Mouse (Mus musculus) heart, postnatal 14 days (tissue): ENCODE measurements around the gene Ube2d3. TPM values are rescaled to one million over a fixed set of nuclear protein-coding genes. Genes with fewer than 3 reads are reported as not detected.
"Not testable (repeated sequence)": the region's sequence is repeated elsewhere in the genome, so short reads cannot be mapped to it uniquely, and the experiment has no call there.

Source experiments
- DNase-seq, 2 experiments: peaks; one replicate each; pipeline ENCODE4 v3.0.0; 2021 to 2022
- intact Hi-C: fragments of 180-260 bp; cut with DNase I; formaldehyde crosslinking; loops from one replicate; pipeline ENCODE4 v1.15.1; 2025
- total RNA-seq, 2 experiments: library from RNA; stranded (reverse); gene quantifications; 2 replicates each; pipeline ENCODE4 v1.2.3; 2021

The Ube2d3 gene
- total RNA-seq, 2 experiments from 2014 or later = 292 to 344 TPM

- intact Hi-C loops = no loop called here
- DNase-seq = peak; percentile 80 to 82
Observed at GRCm38 (mm10) chr3:135485128-135485899, 47.4 kb downstream of the Ube2d3 start, which contains the start of gene Manba. TSS of gene Manba (plus strand) at chr3:135485611.

- intact Hi-C loops = no loop called here
- no peak for DNase-seq
Observed at GRCm38 (mm10) chr3:135485900-135486241, 47.9 kb downstream of the Ube2d3 start.

- DNase-seq = no peak
- intact Hi-C loops = no loop called here
Observed at GRCm38 (mm10) chr3:135486351-135486750, 48.4 kb downstream of the Ube2d3 start.

- intact Hi-C loops = no loop called here
- no peak for DNase-seq
Observed at GRCm38 (mm10) chr3:135487803-135488202, 49.9 kb downstream of the Ube2d3 start.

GRCm38 (mm10) chr3:135489865-135490520 lies 52.0 kb downstream of the Ube2d3 start:
- intact Hi-C loops = no loop called here
- no peak for DNase-seq

GRCm38 (mm10) chr3:135491102-135491501 lies 53.2 kb downstream of the Ube2d3 start:
- intact Hi-C loops = no loop called here
- no peak for DNase-seq

- DNase-seq, intact Hi-C loops: not testable (repeated sequence)
Observed at GRCm38 (mm10) chr3:135493320-135493719, 55.4 kb downstream of the Ube2d3 start.

GRCm38 (mm10) chr3:135497956-135498355 lies 60.0 kb downstream of the Ube2d3 start:
- intact Hi-C loops, DNase-seq: not testable (repeated sequence)

GRCm38 (mm10) chr3:135498891-135499290 lies 60.9 kb downstream of the Ube2d3 start:
- intact Hi-C loops = no loop called here
- no peak for DNase-seq

GRCm38 (mm10) chr3:135503160-135503559 lies 65.2 kb downstream of the Ube2d3 start:
- intact Hi-C loops = loop anchor here (2.0 to 10.0 kb wide), 2 partner anchors 58 to 100 kb away; no protein-coding TSS in a partner anchor
- DNase-seq = peak in 1 of 2 experiments; percentile 23

GRCm38 (mm10) chr3:135505369-135505909 lies 67.5 kb downstream of the Ube2d3 start:
- intact Hi-C loops = loop anchor here (10.0 kb wide), 1 partner anchor 61 kb away; no protein-coding TSS in a partner anchor
- DNase-seq = peak; percentile 65 to 72

- intact Hi-C loops = loop anchor here (10.0 kb wide), 1 partner anchor 61 kb away; no protein-coding TSS in a partner anchor
- DNase-seq = no peak
Observed at GRCm38 (mm10) chr3:135505916-135506482, 68.0 kb downstream of the Ube2d3 start.

- DNase-seq = no peak
- intact Hi-C loops = loop anchor here (10.0 kb wide), 1 partner anchor 63 kb away; no protein-coding TSS in a partner anchor
Observed at GRCm38 (mm10) chr3:135507506-135507905, 69.6 kb downstream of the Ube2d3 start.

GRCm38 (mm10) chr3:135508191-135508590 lies 70.2 kb downstream of the Ube2d3 start:
- intact Hi-C loops = loop anchor here (10.0 kb wide), 1 partner anchor 63 kb away; no protein-coding TSS in a partner anchor
- no peak for DNase-seq

GRCm38 (mm10) chr3:135510372-135510771 lies 72.4 kb downstream of the Ube2d3 start:
- intact Hi-C loops = no loop called here
- no peak for DNase-seq

GRCm38 (mm10) chr3:135511683-135512082 lies 73.7 kb downstream of the Ube2d3 start:
- intact Hi-C loops = no loop called here
- no peak for DNase-seq

GRCm38 (mm10) chr3:135513270-135513669 lies 75.3 kb downstream of the Ube2d3 start:
- no peak for DNase-seq
- intact Hi-C loops = no loop called here

- intact Hi-C loops = no loop called here
Observed at GRCm38 (mm10) chr3:135513800-135514425, 76.0 kb downstream of the Ube2d3 start.

GRCm38 (mm10) chr3:135515246-135515645 lies 77.3 kb downstream of the Ube2d3 start:
- DNase-seq = no peak
- intact Hi-C loops = no loop called here

More at GRCm38 (mm10) chr3:135513800-135514425, 76.0 kb downstream of the Ube2d3 start:
- DNase-seq = no peak

- peak; percentile 60 to 73 for DNase-seq
- intact Hi-C loops = no loop called here
Observed at GRCm38 (mm10) chr3:135516891-135517290, 78.9 kb downstream of the Ube2d3 start.
